Mouse (Mus musculus) central nervous system, embryonic 14 days (tissue): ENCODE results near the gene Chn2. TPM values are rescaled to one million over a fixed set of nuclear protein-coding genes. Genes with fewer than 3 reads are reported as not detected.

ENCODE experiments used
- polyA plus RNA-seq: library from polyadenylated mRNA; depleted of rRNA; stranded (reverse); fragments of >200 nt; gene quantifications from 2 replicates; pipeline ENCODE4 v1.2.3, GENCODE M21; 2012; rRNA removed

Chn2 gene
- polyA plus RNA-seq = 29.6 and 33.6 TPM in 2 replicates

GRCm38 (mm10) chr6:54039357-54039804 is at the start of gene Chn2:
TSS of gene Chn2 (plus strand) at chr6:54039554.

GRCm38 (mm10) chr6:54325246-54325885 is 286.0 kb downstream of the Chn2 start, which contains the start of gene Prr15:
TSS of gene Prr15 (plus strand) at chr6:54325835.

Other genes starting within 250 kb of the Chn2 start
- gene Tril, start 218.7 kb upstream of the Chn2 start, polyA plus RNA-seq = 6.5 and 13.9 TPM in 2 replicates
- gene Cpvl, start 60.9 kb upstream of the Chn2 start, polyA plus RNA-seq = 0.06 TPM in 2 replicates